Mouse (Mus musculus): ENCODE measurements around the gene Dnlz. TPM values are rescaled to one million over a fixed set of nuclear protein-coding genes. Genes with fewer than 3 reads are reported as not detected.

Gene Dnlz
- total and polyA plus RNA-seq, 2 experiments, result 10.7 to 16.4 TPM

DNA sequence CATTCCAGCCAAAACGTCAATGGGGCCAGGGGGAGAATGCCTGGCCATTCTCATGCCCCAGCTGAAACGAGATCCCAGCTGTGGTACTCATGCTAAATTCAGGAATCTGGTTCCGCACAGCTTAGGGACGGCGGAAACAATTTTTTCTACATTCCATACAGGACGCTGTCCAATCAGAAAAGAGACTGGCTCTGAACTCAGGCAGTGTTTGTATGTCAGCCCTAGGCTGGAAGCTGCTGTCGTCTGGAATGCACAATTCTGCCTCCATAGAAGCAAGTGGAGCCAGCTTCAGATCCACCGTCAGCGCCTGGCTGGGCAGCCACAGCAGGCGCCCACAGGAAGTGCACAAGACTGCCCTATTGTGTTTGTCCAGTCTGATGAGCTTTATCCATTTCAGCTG is 42.2 kb downstream of the Dnlz start:
- Histone ChIP-seq H3K79me2 (ENCODE audit: control insufficient read depth, insufficient read depth, low read length) (no peaks in the 10 kb centered on the region), H3K4me3 (ENCODE audit: insufficient read depth, low read depth, low read length) (no peak overlapping the region), H3K4me1 (ENCODE audit: control insufficient read depth, insufficient read depth, low read length) (no peaks in the 10 kb centered on the region), H3K27me3 (ENCODE audit: control insufficient read depth, insufficient read depth, low read length) (no peaks in the 10 kb centered on the region), H3K9ac (ENCODE audit: low read depth, low read length) (no peak overlapping the region), H3K27ac (replicated peaks; ENCODE audit: insufficient read depth, low read depth, low read length) (no peak overlapping the region), H3K36me3 (ENCODE audit: control insufficient read depth, insufficient read depth, low read length) (no peaks in the 10 kb centered on the region)
- DNase-seq (ENCODE audit: extremely low read depth, low read depth, low spot score), result peak; percentile 29
- TF ChIP-seq POLR2A (IDR thresholded peaks at IDR 0.05; ENCODE audit: extremely low read depth, insufficient read depth, low read length) (no peak), CTCF (IDR thresholded peaks at IDR 0.05; ENCODE audit: low read depth, low read length) (no peak)
- 56% methylated on average over 10 of the region's 10 CpGs for WGBS

DNA sequence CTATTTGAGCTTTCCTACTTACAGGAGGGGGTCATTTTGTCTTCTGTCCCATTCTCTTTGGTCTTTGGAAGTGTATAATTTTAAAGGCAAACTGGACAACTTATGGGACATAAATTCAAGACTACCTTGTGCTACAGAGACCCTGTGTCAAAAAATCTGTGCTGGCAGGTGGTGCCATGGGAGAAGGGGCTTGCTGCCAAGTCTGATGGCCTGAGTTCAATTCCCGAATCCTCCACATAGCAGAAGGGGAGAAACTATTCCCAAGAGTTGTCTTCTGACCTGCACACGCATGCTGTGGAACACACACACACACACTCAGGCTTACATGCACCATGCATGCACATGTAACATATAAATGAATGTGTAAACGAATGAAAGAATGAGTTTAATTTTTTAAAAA is 45.2 kb downstream of the Dnlz start:
- no peaks in the 10 kb centered on the region for H3K36me3 ChIP-seq (ENCODE audit: control insufficient read depth, insufficient read depth, low read length)

GRCm38 (mm10) chr2:26305555-26305954 is 46.4 kb downstream of the Dnlz start:
- H3K79me2 ChIP-seq (ENCODE audit: control insufficient read depth, insufficient read depth, low read length), result no peaks in the 10 kb centered on the region
- H3K36me3 ChIP-seq (ENCODE audit: control insufficient read depth, insufficient read depth, low read length), result no peaks in the 10 kb centered on the region
- no peaks in the 10 kb centered on the region for H3K27me3 ChIP-seq (ENCODE audit: control insufficient read depth, insufficient read depth, low read length)
- WGBS, result 71% methylated on average over 2 of the region's 2 CpGs
- no peak overlapping the region for H3K9ac ChIP-seq (ENCODE audit: low read depth, low read length)
- no peak for TF ChIP-seq POLR2A (IDR thresholded peaks at IDR 0.05; ENCODE audit: extremely low read depth, insufficient read depth, low read length)
- no peak for TF ChIP-seq CTCF (IDR thresholded peaks at IDR 0.05; ENCODE audit: low read depth, low read length)
- no peak overlapping the region for H3K4me3 ChIP-seq (ENCODE audit: insufficient read depth, low read depth, low read length)
- no peaks in the 10 kb centered on the region for H3K4me1 ChIP-seq (ENCODE audit: control insufficient read depth, insufficient read depth, low read length)
- H3K27ac ChIP-seq (replicated peaks; ENCODE audit: insufficient read depth, low read depth, low read length), result no peak overlapping the region
- DNase-seq (ENCODE audit: extremely low read depth, low read depth, low spot score), result no peak

More for the DNA sequence above, 45.2 kb downstream of the Dnlz start:
- no peak overlapping the region for H3K27ac ChIP-seq (replicated peaks; ENCODE audit: insufficient read depth, low read depth, low read length)
- H3K4me3 ChIP-seq (ENCODE audit: insufficient read depth, low read depth, low read length), result no peak overlapping the region
- H3K4me1 ChIP-seq (ENCODE audit: control insufficient read depth, insufficient read depth, low read length), result no peaks in the 10 kb centered on the region
- no peak overlapping the region for H3K9ac ChIP-seq (ENCODE audit: low read depth, low read length)
- WGBS, result 79% methylated on average over 3 of the region's 3 CpGs
- H3K79me2 ChIP-seq (ENCODE audit: control insufficient read depth, insufficient read depth, low read length), result no peaks in the 10 kb centered on the region
- no peak for TF ChIP-seq POLR2A (IDR thresholded peaks at IDR 0.05; ENCODE audit: extremely low read depth, insufficient read depth, low read length)
- TF ChIP-seq CTCF (IDR thresholded peaks at IDR 0.05; ENCODE audit: low read depth, low read length), result no peak
- no peak for DNase-seq (ENCODE audit: extremely low read depth, low read depth, low spot score)
- H3K27me3 ChIP-seq (ENCODE audit: control insufficient read depth, insufficient read depth, low read length), result no peaks in the 10 kb centered on the region

DNA sequence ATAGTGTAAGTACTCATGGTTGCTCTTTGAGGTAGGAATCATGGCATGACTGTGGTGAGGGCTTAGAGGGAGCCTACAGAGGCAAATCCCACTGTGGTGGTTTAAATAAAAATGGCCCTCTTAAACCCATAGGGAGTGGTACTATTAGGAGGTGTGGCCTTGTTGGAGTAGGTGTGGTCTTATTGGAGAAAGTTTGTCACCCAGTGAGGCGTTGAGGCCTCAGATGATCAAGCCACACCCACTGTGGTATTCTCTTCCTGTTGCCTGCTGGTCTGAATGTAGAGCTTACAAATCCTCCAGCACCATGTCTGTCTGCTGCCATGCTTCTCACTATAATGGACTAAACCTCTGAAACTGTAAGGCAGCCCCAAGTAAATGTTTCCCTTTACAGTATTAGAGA is 47.2 kb downstream of the Dnlz start:
- H3K4me3 ChIP-seq (ENCODE audit: insufficient read depth, low read depth, low read length), result no peak overlapping the region
- no peaks in the 10 kb centered on the region for H3K4me1 ChIP-seq (ENCODE audit: control insufficient read depth, insufficient read depth, low read length)
- H3K9ac ChIP-seq (ENCODE audit: low read depth, low read length), result no peak overlapping the region
- 85% methylated on average over 1 of the region's 1 CpGs for WGBS
- TF ChIP-seq POLR2A (IDR thresholded peaks at IDR 0.05; ENCODE audit: extremely low read depth, insufficient read depth, low read length), result no peak
- TF ChIP-seq CTCF (IDR thresholded peaks at IDR 0.05; ENCODE audit: low read depth, low read length), result no peak
- no peaks in the 10 kb centered on the region for H3K27me3 ChIP-seq (ENCODE audit: control insufficient read depth, insufficient read depth, low read length)
- no peaks in the 10 kb centered on the region for H3K79me2 ChIP-seq (ENCODE audit: control insufficient read depth, insufficient read depth, low read length)
- DNase-seq (ENCODE audit: extremely low read depth, low read depth, low spot score), result no peak
- H3K27ac ChIP-seq (replicated peaks; ENCODE audit: insufficient read depth, low read depth, low read length), result no peak overlapping the region
- H3K36me3 ChIP-seq (ENCODE audit: control insufficient read depth, insufficient read depth, low read length), result no peaks in the 10 kb centered on the region

- Histone ChIP-seq H3K27me3 (ENCODE audit: control insufficient read depth, insufficient read depth, low read length) (no peaks in the 10 kb centered on the region), H3K4me3 (ENCODE audit: insufficient read depth, low read depth, low read length) (no peak overlapping the region), H3K36me3 (ENCODE audit: control insufficient read depth, insufficient read depth, low read length) (no peaks in the 10 kb centered on the region), H3K4me1 (ENCODE audit: control insufficient read depth, insufficient read depth, low read length) (no peaks in the 10 kb centered on the region), H3K9ac (ENCODE audit: low read depth, low read length) (no peak overlapping the region), H3K79me2 (ENCODE audit: control insufficient read depth, insufficient read depth, low read length) (no peaks in the 10 kb centered on the region), H3K27ac (replicated peaks; ENCODE audit: insufficient read depth, low read depth, low read length) (no peak overlapping the region)
- DNase-seq (ENCODE audit: extremely low read depth, low read depth, low spot score), result no peak
- 83% methylated on average over 10 of the region's 10 CpGs for WGBS
- TF ChIP-seq POLR2A (IDR thresholded peaks at IDR 0.05; ENCODE audit: extremely low read depth, insufficient read depth, low read length) (no peak), CTCF (IDR thresholded peaks at IDR 0.05; ENCODE audit: low read depth, low read length) (no peak)
These were observed 49.9 kb downstream of the Dnlz start for GRCm38 (mm10) chr2:26302005-26302503.

GRCm38 (mm10) chr2:26300808-26301174 is 51.1 kb downstream of the Dnlz start:
- no peaks in the 10 kb centered on the region for H3K27me3 ChIP-seq (ENCODE audit: control insufficient read depth, insufficient read depth, low read length)

More at GRCm38 (mm10) chr2:26300808-26301174, 51.1 kb downstream of the Dnlz start:
- H3K27ac ChIP-seq (replicated peaks; ENCODE audit: insufficient read depth, low read depth, low read length), result no peak overlapping the region
- H3K4me1 ChIP-seq (ENCODE audit: control insufficient read depth, insufficient read depth, low read length), result no peaks in the 10 kb centered on the region
- no peak overlapping the region for H3K4me3 ChIP-seq (ENCODE audit: insufficient read depth, low read depth, low read length)
- H3K9ac ChIP-seq (ENCODE audit: low read depth, low read length), result no peak overlapping the region
- no peaks in the 10 kb centered on the region for H3K36me3 ChIP-seq (ENCODE audit: control insufficient read depth, insufficient read depth, low read length)
- TF ChIP-seq POLR2A (IDR thresholded peaks at IDR 0.05; ENCODE audit: extremely low read depth, insufficient read depth, low read length), result no peak
- TF ChIP-seq CTCF (IDR thresholded peaks at IDR 0.05; ENCODE audit: low read depth, low read length), result peak; percentile 90
- DNase-seq (ENCODE audit: extremely low read depth, low read depth, low spot score), result peak; percentile 24
- WGBS, result 0% methylated on average over 3 of the region's 3 CpGs
- no peaks in the 10 kb centered on the region for H3K79me2 ChIP-seq (ENCODE audit: control insufficient read depth, insufficient read depth, low read length)
